Mouse (Mus musculus) midbrain, embryonic 11.5 days (tissue): Measurements from ENCODE around the gene 4930513O06Rik. TPM values are rescaled to one million over a fixed set of nuclear protein-coding genes. Genes with fewer than 3 reads are reported as not detected.

Experiments used
- ATAC-seq: fragments of 200-750 bp; cut with Nextera tagmentation; 2 replicates; pipeline ENCODE4 v1.8.0; 2017; ENCODE audit warnings: moderate TSS enrichment, moderate library complexity; ENCODE audit not compliant: low FRiP score
- DNase-seq: peaks from one replicate; pipeline ENCODE4 v3.0.0; 2015; ENCODE audit warnings: low spot score; ENCODE audit errors: missing footprints
- H3K27ac ChIP-seq: fragments of 300-500 bp; sonication (generic); 2 replicates; pipeline ENCODE4 v1.5.1; 2014; ENCODE audit warnings: low read depth, low read length
- H3K27me3 ChIP-seq: fragments of 300-500 bp; sonication (generic); 2 replicates; pipeline ENCODE4 v1.6.1; 2014; ENCODE audit warnings: mild to moderate bottlenecking, low read length, moderate library complexity, mixed read lengths; ENCODE audit not compliant: control insufficient read depth, insufficient read depth
- H3K36me3 ChIP-seq: fragments of 300-500 bp; sonication (generic); 2 replicates; pipeline ENCODE4 v1.6.1; 2014; ENCODE audit warnings: mild to moderate bottlenecking, low read length, moderate library complexity, mixed read lengths; ENCODE audit not compliant: control insufficient read depth, insufficient read depth
- H3K4me1 ChIP-seq: fragments of 300-500 bp; sonication (generic); 2 replicates; pipeline ENCODE4 v1.6.1; 2014; ENCODE audit warnings: low read length; ENCODE audit not compliant: control insufficient read depth, insufficient read depth
- H3K4me2 ChIP-seq: fragments of 300-500 bp; sonication (generic); 2 replicates; pipeline ENCODE4 v1.6.1; 2014; ENCODE audit warnings: mild to moderate bottlenecking, moderate library complexity
- H3K4me3 ChIP-seq: fragments of 300-500 bp; sonication (generic); 2 replicates; pipeline ENCODE4 v1.5.1; 2014; ENCODE audit warnings: low read depth, low read length
- H3K9ac ChIP-seq: fragments of 300-500 bp; sonication (generic); 2 replicates; pipeline ENCODE4 v1.6.1; 2014; ENCODE audit warnings: low read length
- H3K9me3 ChIP-seq: fragments of 300-500 bp; sonication (generic); 2 replicates; pipeline ENCODE4 v1.6.1; 2016; ENCODE audit warnings: low read length; ENCODE audit not compliant: control insufficient read depth
- WGBS: fragments of 180-500 bp; shearing (Covaris S2); extraction: QIAGEN DNeasy Blood & Tissue Kit; methylation state at CpG from one replicate; pipeline ENCODE4 v1.1.7; 2014; 5-methylcytosine and 5-hydroxymethylcytosine counted together
- polyA plus RNA-seq: library from polyadenylated mRNA; unstranded; fragments of >200 nt; fragmentation: Nextera tagmentation; extraction: Ambion mirVana; gene quantifications from 2 replicates; pipeline ENCODE4 v1.2.1, GENCODE M21; 2014

Gene 4930513O06Rik
- not detected in 2 replicates for polyA plus RNA-seq

- H3K9me3 ChIP-seq = no peaks in the 10 kb centered on the region
- H3K4me3 ChIP-seq = no peak within 1 kb of the TSS
- ATAC-seq (no peak), DNase-seq (no peak)
- H3K27ac ChIP-seq = no peak within 1 kb of the TSS
- no peaks in the 10 kb centered on the region for H3K4me1 ChIP-seq
- no peaks in the 10 kb centered on the region for H3K27me3 ChIP-seq
- H3K9ac ChIP-seq = no peak within 1 kb of the TSS
- no peaks in the 10 kb centered on the region for H3K36me3 ChIP-seq
- H3K4me2 ChIP-seq = no peak within 1 kb of the TSS
- 96% methylated on average over 1 of the region's 1 CpGs for WGBS
Observed at GRCm38 (mm10) chrX:139085943-139086342, at the start of gene 4930513O06Rik. 4930513O06Rik (plus strand) TSS chrX:139086243.

- DNase-seq (no peak), ATAC-seq (no peak)
- Histone ChIP-seq H3K4me2 (no peak overlapping the region), H3K4me1 (no peaks in the 10 kb centered on the region), H3K9me3 (no peaks in the 10 kb centered on the region), H3K4me3 (no peak overlapping the region), H3K9ac (no peak overlapping the region), H3K27me3 (no peaks in the 10 kb centered on the region), H3K27ac (no peak overlapping the region), H3K36me3 (no peaks in the 10 kb centered on the region)
- WGBS = 85% methylated on average over 1 of the region's 1 CpGs
Observed at GRCm38 (mm10) chrX:139037666-139038065, 48.4 kb upstream of the 4930513O06Rik start.

DNA sequence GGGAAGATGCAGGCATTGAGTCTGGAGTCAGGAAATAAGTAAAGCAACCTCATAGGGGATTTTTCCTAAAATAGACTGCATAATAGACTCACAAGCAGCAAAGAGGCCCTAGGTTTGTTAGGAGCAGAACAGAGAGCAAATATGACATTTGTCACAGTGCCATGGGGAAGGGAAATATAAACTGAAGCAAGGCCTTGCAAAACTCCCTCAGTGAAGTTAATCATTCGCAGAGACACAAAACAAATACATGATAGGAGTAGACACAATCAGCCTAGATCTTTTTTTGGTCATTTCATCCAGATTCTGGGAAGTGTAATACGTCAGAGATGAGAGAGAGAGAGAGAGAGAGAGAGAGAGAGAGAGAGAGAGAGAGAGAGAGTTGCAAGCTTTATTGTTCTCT is 46.7 kb upstream of the 4930513O06Rik start:
- ATAC-seq = no peak
- Histone ChIP-seq H3K9ac (no peak overlapping the region), H3K4me3 (no peak overlapping the region), H3K4me1 (no peaks in the 10 kb centered on the region), H3K9me3 (no peaks in the 10 kb centered on the region), H3K36me3 (no peaks in the 10 kb centered on the region), H3K4me2 (no peak overlapping the region), H3K27me3 (no peaks in the 10 kb centered on the region), H3K27ac (no peak overlapping the region)
- 81% methylated on average over 2 of the region's 2 CpGs for WGBS
- no peak for DNase-seq

DNA sequence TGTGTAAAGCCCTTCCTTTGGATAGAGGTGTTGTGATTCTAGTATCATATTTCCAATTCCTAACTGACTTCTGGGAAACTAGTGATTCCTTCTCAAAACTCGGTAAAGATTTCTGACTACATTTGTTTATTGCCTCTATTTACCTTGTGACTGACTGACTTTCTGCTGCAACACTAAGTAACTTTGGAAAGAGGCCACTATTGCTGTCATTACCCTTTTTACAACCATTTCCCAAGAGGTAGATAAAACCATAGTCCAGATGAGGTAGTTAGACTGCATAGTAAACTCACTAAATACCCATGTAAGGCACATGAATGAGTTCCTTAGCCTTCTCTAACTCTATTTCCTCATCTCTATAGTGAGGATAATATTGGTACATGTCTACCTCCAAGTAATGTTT is 44.9 kb upstream of the 4930513O06Rik start:
- no peaks in the 10 kb centered on the region for H3K36me3 ChIP-seq
- no peak overlapping the region for H3K4me3 ChIP-seq
- no peak overlapping the region for H3K27ac ChIP-seq
- DNase-seq (no peak), ATAC-seq (no peak)
- WGBS = 83% methylated on average over 1 of the region's 1 CpGs
- H3K4me1 ChIP-seq = no peaks in the 10 kb centered on the region
- no peak overlapping the region for H3K9ac ChIP-seq
- no peaks in the 10 kb centered on the region for H3K9me3 ChIP-seq
- H3K27me3 ChIP-seq = no peaks in the 10 kb centered on the region
- H3K4me2 ChIP-seq = no peak overlapping the region

- WGBS = 71% methylated on average over 1 of the region's 1 CpGs
Observed at GRCm38 (mm10) chrX:139051976-139052375, 34.1 kb upstream of the 4930513O06Rik start.

DNA sequence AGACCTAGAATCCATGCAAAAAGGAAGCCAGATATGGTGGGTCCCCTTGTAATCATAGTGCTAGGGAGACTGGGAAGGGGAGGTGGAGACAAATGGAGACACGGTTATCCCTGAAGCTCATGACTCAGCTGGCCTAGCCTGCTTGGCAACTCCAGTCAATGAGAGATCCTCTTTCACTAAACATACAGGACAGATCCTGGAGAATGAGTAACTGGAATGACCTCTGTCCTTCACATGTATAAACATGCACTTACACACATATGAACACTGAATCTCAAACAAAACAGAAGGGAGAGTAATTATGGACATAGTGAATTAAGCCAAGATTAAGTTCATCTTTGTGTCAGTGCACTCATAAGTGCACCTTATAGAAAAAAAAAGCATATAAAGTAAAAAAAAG is 32.9 kb upstream of the 4930513O06Rik start:
- Histone ChIP-seq H3K27me3 (no peaks in the 10 kb centered on the region), H3K9ac (no peak overlapping the region), H3K4me3 (no peak overlapping the region), H3K4me2 (no peak overlapping the region), H3K9me3 (no peaks in the 10 kb centered on the region), H3K27ac (no peak overlapping the region), H3K36me3 (no peaks in the 10 kb centered on the region), H3K4me1 (no peaks in the 10 kb centered on the region)
- no peak for ATAC-seq
- 100% methylated on average over 1 of the region's 1 CpGs for WGBS
- no peak for DNase-seq

More at GRCm38 (mm10) chrX:139051976-139052375, 34.1 kb upstream of the 4930513O06Rik start:
- no peak overlapping the region for H3K9ac ChIP-seq
- no peaks in the 10 kb centered on the region for H3K36me3 ChIP-seq
- no peak for DNase-seq
- no peak overlapping the region for H3K4me3 ChIP-seq
- no peak overlapping the region for H3K27ac ChIP-seq
- H3K4me2 ChIP-seq = no peak overlapping the region
- no peaks in the 10 kb centered on the region for H3K9me3 ChIP-seq
- ATAC-seq = no peak
- no peaks in the 10 kb centered on the region for H3K4me1 ChIP-seq
- H3K27me3 ChIP-seq = no peaks in the 10 kb centered on the region

GRCm38 (mm10) chrX:139064078-139064477 is 22.0 kb upstream of the 4930513O06Rik start:
- Histone ChIP-seq H3K27me3 (no peaks in the 10 kb centered on the region; the same call in 1 of the 2 replicates), H3K36me3 (no peaks in the 10 kb centered on the region), H3K4me3 (no peak overlapping the region), H3K9me3 (no peaks in the 10 kb centered on the region), H3K27ac (no peak overlapping the region), H3K9ac (no peak overlapping the region), H3K4me2 (no peak overlapping the region), H3K4me1 (no peaks in the 10 kb centered on the region)
- ATAC-seq (no peak), DNase-seq (no peak)
- WGBS = 83% methylated on average over 5 of the region's 5 CpGs

DNA sequence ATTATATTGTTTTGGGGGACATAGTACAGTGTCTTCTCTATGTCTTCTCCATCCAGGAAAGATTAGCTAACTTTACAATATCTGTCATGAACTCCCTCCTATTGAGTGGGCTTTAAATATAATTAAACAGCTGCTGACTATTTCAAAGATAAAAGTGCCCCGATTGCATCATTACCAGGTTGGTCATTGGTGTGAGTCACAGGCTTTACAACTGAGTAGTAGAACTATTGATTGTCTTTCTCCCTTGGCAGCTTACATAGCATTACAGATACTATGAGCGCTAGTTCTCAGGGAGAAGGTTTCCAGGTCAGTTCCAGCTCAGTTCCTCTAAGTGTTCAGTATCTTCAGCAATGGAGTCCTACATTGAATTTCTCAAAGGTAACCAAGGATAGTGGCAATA is 7.5 kb upstream of the 4930513O06Rik start:
- H3K9me3 ChIP-seq = no peaks in the 10 kb centered on the region
- DNase-seq = no peak
- WGBS = 94% methylated on average over 2 of the region's 2 CpGs

GRCm38 (mm10) chrX:139085077-139085476 is 966 bp upstream of the 4930513O06Rik start, which contains the start of gene Serpina7:
Serpina7 (minus strand) TSS chrX:139085236.
- H3K4me2 ChIP-seq = no peak within 1 kb of the TSS
- H3K9ac ChIP-seq = no peak within 1 kb of the TSS
- H3K4me1 ChIP-seq = no peaks in the 10 kb centered on the region
- H3K36me3 ChIP-seq = no peaks in the 10 kb centered on the region
- no peaks in the 10 kb centered on the region for H3K27me3 ChIP-seq
- no peak for DNase-seq
- H3K27ac ChIP-seq = no peak within 1 kb of the TSS
- H3K9me3 ChIP-seq = no peaks in the 10 kb centered on the region
- no peak within 1 kb of the TSS for H3K4me3 ChIP-seq
- no peak for ATAC-seq

More for the DNA sequence above, 7.5 kb upstream of the 4930513O06Rik start:
- H3K4me2 ChIP-seq = no peak overlapping the region
- H3K4me3 ChIP-seq = no peak overlapping the region
- no peaks in the 10 kb centered on the region for H3K27me3 ChIP-seq
- no peak overlapping the region for H3K9ac ChIP-seq
- no peaks in the 10 kb centered on the region for H3K36me3 ChIP-seq
- ATAC-seq = no peak
- H3K27ac ChIP-seq = no peak overlapping the region
- H3K4me1 ChIP-seq = no peaks in the 10 kb centered on the region

GRCm38 (mm10) chrX:139097197-139097596 is 11.2 kb downstream of the 4930513O06Rik start:
- WGBS = 39% methylated on average over 1 of the region's 1 CpGs

More at GRCm38 (mm10) chrX:139097197-139097596, 11.2 kb downstream of the 4930513O06Rik start:
- no peaks in the 10 kb centered on the region for H3K9me3 ChIP-seq
- H3K4me1 ChIP-seq = no peaks in the 10 kb centered on the region
- H3K36me3 ChIP-seq = no peaks in the 10 kb centered on the region
- no peak overlapping the region for H3K9ac ChIP-seq
- H3K4me2 ChIP-seq = no peak overlapping the region
- no peaks in the 10 kb centered on the region for H3K27me3 ChIP-seq
- ATAC-seq = no peak
- H3K27ac ChIP-seq = no peak overlapping the region
- no peak overlapping the region for H3K4me3 ChIP-seq
- DNase-seq = no peak
